Mouse (Mus musculus): ENCODE data around the gene Slc22a13. TPM values are rescaled to one million over a fixed set of nuclear protein-coding genes. Genes with fewer than 3 reads are reported as not detected.

The Slc22a13 gene
- not detected in 2 replicates for polyA plus RNA-seq (2015; fragmentation: Nextera tagmentation; extraction: Ambion mirVana)

- H3K9ac ChIP-seq (ENCODE audit: low read depth, low read length) = no peak within 1 kb of the TSS
- no peaks in the 10 kb centered on the region for H3K36me3 ChIP-seq (ENCODE audit: control insufficient read depth, insufficient read depth, low read length)
- no peaks in the 10 kb centered on the region for H3K27me3 ChIP-seq (replicated peaks; ENCODE audit: control insufficient read depth, insufficient read depth, low read length)
- no peaks in the 10 kb centered on the region for H3K4me1 ChIP-seq (ENCODE audit: control insufficient read depth, insufficient read depth, low read depth, low read length)
- H3K4me2 ChIP-seq (ENCODE audit: low read length) = no peak within 1 kb of the TSS
- no peak for ATAC-seq
- WGBS = 94% methylated on average over 4 of the region's 4 CpGs
- peaks cover 2% of the 10 kb centered on the region for H3K9me3 ChIP-seq (ENCODE audit: control insufficient read depth, low read length)
- no peak within 1 kb of the TSS for H3K27ac ChIP-seq (ENCODE audit: low read depth, low read length)
- no peak within 1 kb of the TSS for H3K4me3 ChIP-seq (ENCODE audit: low read length)
Measured at GRCm38 (mm10) chr9:119208998-119209397, at the start of gene Slc22a13. Gene Slc22a13, minus strand, starts transcription at chr9:119209098.

- Histone ChIP-seq H3K27ac (ENCODE audit: low read depth, low read length) (no peak overlapping the region), H3K36me3 (ENCODE audit: control insufficient read depth, insufficient read depth, low read length) (peaks cover 23% of the 10 kb centered on the region), H3K4me2 (ENCODE audit: low read length) (no peak overlapping the region), H3K4me3 (ENCODE audit: low read length) (no peak overlapping the region), H3K27me3 (replicated peaks; ENCODE audit: control insufficient read depth, insufficient read depth, low read length) (no peaks in the 10 kb centered on the region), H3K9me3 (ENCODE audit: control insufficient read depth, low read length) (no peaks in the 10 kb centered on the region), H3K9ac (ENCODE audit: low read depth, low read length) (no peak overlapping the region), H3K4me1 (ENCODE audit: control insufficient read depth, insufficient read depth, low read depth, low read length) (no peaks in the 10 kb centered on the region)
- WGBS = 90% methylated on average over 5 of the region's 5 CpGs
- no peak for ATAC-seq
Measured at GRCm38 (mm10) chr9:119258128-119258527, 49.2 kb upstream of the Slc22a13 start.

- Histone ChIP-seq H3K9me3 (ENCODE audit: control insufficient read depth, low read length) (no peaks in the 10 kb centered on the region), H3K4me3 (ENCODE audit: low read length) (no peak overlapping the region), H3K9ac (ENCODE audit: low read depth, low read length) (no peak overlapping the region), H3K4me1 (ENCODE audit: control insufficient read depth, insufficient read depth, low read depth, low read length) (no peaks in the 10 kb centered on the region), H3K36me3 (ENCODE audit: control insufficient read depth, insufficient read depth, low read length) (peaks cover 23% of the 10 kb centered on the region), H3K27me3 (replicated peaks; ENCODE audit: control insufficient read depth, insufficient read depth, low read length) (no peaks in the 10 kb centered on the region), H3K4me2 (ENCODE audit: low read length) (no peak overlapping the region), H3K27ac (ENCODE audit: low read depth, low read length) (no peak overlapping the region)
- 97% methylated on average over 12 of the region's 12 CpGs for WGBS
- ATAC-seq = no peak
Measured at GRCm38 (mm10) chr9:119256161-119256560, 47.3 kb upstream of the Slc22a13 start.

- Histone ChIP-seq H3K9me3 (ENCODE audit: control insufficient read depth, low read length) (no peaks in the 10 kb centered on the region), H3K27me3 (replicated peaks; ENCODE audit: control insufficient read depth, insufficient read depth, low read length) (no peaks in the 10 kb centered on the region), H3K36me3 (ENCODE audit: control insufficient read depth, insufficient read depth, low read length) (peaks cover 23% of the 10 kb centered on the region)
Measured at GRCm38 (mm10) chr9:119255096-119255495, 46.2 kb upstream of the Slc22a13 start.

GRCm38 (mm10) chr9:119254187-119254586 lies 45.3 kb upstream of the Slc22a13 start:
- H3K4me1 ChIP-seq (ENCODE audit: control insufficient read depth, insufficient read depth, low read depth, low read length) = no peaks in the 10 kb centered on the region
- peaks cover 23% of the 10 kb centered on the region for H3K36me3 ChIP-seq (ENCODE audit: control insufficient read depth, insufficient read depth, low read length)
- no peaks in the 10 kb centered on the region for H3K9me3 ChIP-seq (ENCODE audit: control insufficient read depth, low read length)
- WGBS = 83% methylated on average over 2 of the region's 2 CpGs
- no peak overlapping the region for H3K4me3 ChIP-seq (ENCODE audit: low read length)
- H3K27ac ChIP-seq (ENCODE audit: low read depth, low read length) = no peak overlapping the region
- no peaks in the 10 kb centered on the region for H3K27me3 ChIP-seq (replicated peaks; ENCODE audit: control insufficient read depth, insufficient read depth, low read length)
- no peak overlapping the region for H3K4me2 ChIP-seq (ENCODE audit: low read length)
- no peak for ATAC-seq
- no peak overlapping the region for H3K9ac ChIP-seq (ENCODE audit: low read depth, low read length)

More at GRCm38 (mm10) chr9:119255096-119255495, 46.2 kb upstream of the Slc22a13 start:
- 92% methylated on average over 1 of the region's 1 CpGs for WGBS
- Histone ChIP-seq H3K9ac (ENCODE audit: low read depth, low read length) (no peak overlapping the region), H3K27ac (ENCODE audit: low read depth, low read length) (no peak overlapping the region), H3K4me2 (ENCODE audit: low read length) (no peak overlapping the region), H3K4me1 (ENCODE audit: control insufficient read depth, insufficient read depth, low read depth, low read length) (no peaks in the 10 kb centered on the region), H3K4me3 (ENCODE audit: low read length) (no peak overlapping the region)
- ATAC-seq = no peak

- 86% methylated on average over 5 of the region's 5 CpGs for WGBS
- no peaks in the 10 kb centered on the region for H3K9me3 ChIP-seq (ENCODE audit: control insufficient read depth, low read length)
- H3K36me3 ChIP-seq (ENCODE audit: control insufficient read depth, insufficient read depth, low read length) = peaks cover 5% of the 10 kb centered on the region
- H3K27me3 ChIP-seq (replicated peaks; ENCODE audit: control insufficient read depth, insufficient read depth, low read length) = no peaks in the 10 kb centered on the region
- no peak overlapping the region for H3K27ac ChIP-seq (ENCODE audit: low read depth, low read length)
- no peak overlapping the region for H3K9ac ChIP-seq (ENCODE audit: low read depth, low read length)
- H3K4me2 ChIP-seq (ENCODE audit: low read length) = no peak overlapping the region
- no peak for ATAC-seq
- H3K4me3 ChIP-seq (ENCODE audit: low read length) = no peak overlapping the region
- H3K4me1 ChIP-seq (ENCODE audit: control insufficient read depth, insufficient read depth, low read depth, low read length) = no peaks in the 10 kb centered on the region
Measured at GRCm38 (mm10) chr9:119247996-119248395, 39.1 kb upstream of the Slc22a13 start.

GRCm38 (mm10) chr9:119246826-119247225 lies 37.9 kb upstream of the Slc22a13 start:
- no peak for ATAC-seq
- Histone ChIP-seq H3K4me2 (ENCODE audit: low read length) (no peak overlapping the region), H3K27ac (ENCODE audit: low read depth, low read length) (no peak overlapping the region), H3K9ac (ENCODE audit: low read depth, low read length) (no peak overlapping the region), H3K4me1 (ENCODE audit: control insufficient read depth, insufficient read depth, low read depth, low read length) (no peaks in the 10 kb centered on the region), H3K4me3 (ENCODE audit: low read length) (no peak overlapping the region), H3K36me3 (ENCODE audit: control insufficient read depth, insufficient read depth, low read length) (peaks cover 5% of the 10 kb centered on the region), H3K27me3 (replicated peaks; ENCODE audit: control insufficient read depth, insufficient read depth, low read length) (no peaks in the 10 kb centered on the region), H3K9me3 (ENCODE audit: control insufficient read depth, low read length) (no peaks in the 10 kb centered on the region)
- 80% methylated on average over 5 of the region's 5 CpGs for WGBS

- 87% methylated on average over 3 of the region's 3 CpGs for WGBS
- no peak for ATAC-seq
- H3K36me3 ChIP-seq (ENCODE audit: control insufficient read depth, insufficient read depth, low read length) = peaks cover 16% of the 10 kb centered on the region
Measured at GRCm38 (mm10) chr9:119243981-119244380, 35.1 kb upstream of the Slc22a13 start.

GRCm38 (mm10) chr9:119241169-119241865 lies 32.4 kb upstream of the Slc22a13 start:
- Histone ChIP-seq H3K27me3 (replicated peaks; ENCODE audit: control insufficient read depth, insufficient read depth, low read length) (no peaks in the 10 kb centered on the region), H3K4me3 (ENCODE audit: low read length) (no peak overlapping the region), H3K4me1 (ENCODE audit: control insufficient read depth, insufficient read depth, low read depth, low read length) (no peaks in the 10 kb centered on the region), H3K9ac (ENCODE audit: low read depth, low read length) (no peak overlapping the region), H3K4me2 (ENCODE audit: low read length) (no peak overlapping the region), H3K36me3 (ENCODE audit: control insufficient read depth, insufficient read depth, low read length) (peaks cover 18% of the 10 kb centered on the region), H3K27ac (ENCODE audit: low read depth, low read length) (no peak overlapping the region), H3K9me3 (ENCODE audit: control insufficient read depth, low read length) (no peaks in the 10 kb centered on the region)
- ATAC-seq = no peak
- WGBS = 91% methylated on average over 11 of the region's 11 CpGs

More at GRCm38 (mm10) chr9:119243981-119244380, 35.1 kb upstream of the Slc22a13 start:
- Histone ChIP-seq H3K4me3 (ENCODE audit: low read length) (no peak overlapping the region), H3K27me3 (replicated peaks; ENCODE audit: control insufficient read depth, insufficient read depth, low read length) (no peaks in the 10 kb centered on the region), H3K27ac (ENCODE audit: low read depth, low read length) (no peak overlapping the region), H3K4me2 (ENCODE audit: low read length) (no peak overlapping the region), H3K9me3 (ENCODE audit: control insufficient read depth, low read length) (no peaks in the 10 kb centered on the region), H3K9ac (ENCODE audit: low read depth, low read length) (no peak overlapping the region), H3K4me1 (ENCODE audit: control insufficient read depth, insufficient read depth, low read depth, low read length) (no peaks in the 10 kb centered on the region)

All from hindbrain, embryonic 16.5 days (tissue).